Comparison of ENCODE assay signal across 8 mouse cellular contexts in the genomic region with DNA sequence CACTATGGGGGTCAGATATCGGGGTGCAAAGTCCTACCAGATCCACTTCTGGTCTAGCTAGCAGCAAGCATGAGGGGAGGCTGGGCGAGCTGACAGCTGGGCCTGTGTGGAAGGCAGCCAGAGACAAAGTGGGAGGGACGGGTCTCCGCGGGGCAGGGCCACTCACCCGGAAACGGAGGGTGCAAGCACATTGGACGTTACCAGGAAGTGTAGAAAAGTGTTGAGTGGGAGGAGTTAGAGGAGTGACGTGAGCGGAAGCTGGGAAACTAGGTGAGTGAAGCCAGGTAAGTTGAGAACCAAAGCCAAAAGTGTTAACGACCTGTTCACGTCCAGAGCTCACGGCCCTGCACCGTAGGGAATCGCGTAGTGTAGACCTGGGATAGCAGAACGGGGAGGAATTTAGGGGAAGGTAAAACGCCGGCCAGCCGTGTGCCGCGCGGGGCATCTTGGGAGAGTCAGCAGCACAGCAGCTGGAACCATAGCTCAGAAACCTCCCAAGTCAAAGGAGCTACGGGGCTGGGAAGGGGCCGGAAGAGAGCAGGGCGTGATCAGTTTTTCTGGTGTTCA. TPM values are rescaled to one million over a fixed set of nuclear protein-coding genes. Genes with fewer than 3 reads are reported as not detected.
DNase-seq lines count a peak whose midpoint lies in the region; ATAC-seq and TF ChIP-seq lines count a peak whose summit lies in the region.

TSS of gene Zfp51 (plus strand) at position 237 of the 567 bp plus-strand sequence.

- H3K27me3 ChIP-seq in forebrain, embryonic 10.5 days (ENCODE audit: poor library complexity, severe bottlenecking) = no peaks in the 10 kb centered on the region
- no peaks in the 10 kb centered on the region for H3K27me3 ChIP-seq in heart, embryonic 15.5 days
- no peaks in the 10 kb centered on the region for H3K27me3 ChIP-seq in liver, embryonic 14.5 days (ENCODE audit: control insufficient read depth, insufficient read depth, low read length)
- no peaks in the 10 kb centered on the region for H3K27me3 ChIP-seq in neural tube, embryonic 11.5 days (ENCODE audit: control insufficient read depth, insufficient read depth, low read length)
- H3K27me3 ChIP-seq in stomach, postnatal 0 days (ENCODE audit: control insufficient read depth, insufficient read depth, low read length) = no peaks in the 10 kb centered on the region

- H3K27ac ChIP-seq in forebrain, embryonic 10.5 days = peak within 1 kb of the TSS; percentile 84
- H3K27ac ChIP-seq in heart, embryonic 15.5 days = peak within 1 kb of the TSS; percentile 95
- H3K27ac ChIP-seq in liver, embryonic 14.5 days = peak within 1 kb of the TSS; percentile 71
- peak within 1 kb of the TSS; percentile 46; the same call in 1 of the 2 replicates for H3K27ac ChIP-seq in neural tube, embryonic 11.5 days (ENCODE audit: low read depth, low read length)
- H3K27ac ChIP-seq in stomach, postnatal 0 days (replicated peaks) = peak within 1 kb of the TSS; percentile 94

- whole genome bisulfite sequencing in forebrain, embryonic 10.5 days = under 1% methylated on average over 26 of the region's 26 CpGs
- under 1% methylated on average over 26 of the region's 26 CpGs for whole genome bisulfite sequencing in heart, embryonic 15.5 days
- WGBS in liver, embryonic 14.5 days (ENCODE audit: insufficient replicate concordance) = under 1% methylated on average over 26 of the region's 26 CpGs
- under 1% methylated on average over 26 of the region's 26 CpGs for WGBS in neural tube, embryonic 11.5 days
- 0% methylated on average over 26 of the region's 26 CpGs for WGBS in stomach, postnatal 0 days

- peak; percentile 99 for ATAC-seq in heart, embryonic 15.5 days (replicated peaks; ENCODE audit: insufficient number of reproducible peaks, insufficient read depth, low FRiP score, low read depth)
- ATAC-seq in liver, embryonic 14.5 days (ENCODE audit: insufficient read depth) = peak; percentile 100
- peak; percentile 100 for ATAC-seq in neural tube, embryonic 11.5 days (ENCODE audit: insufficient read depth, low FRiP score, low TSS enrichment)
- ATAC-seq in stomach, postnatal 0 days (ENCODE audit: low FRiP score, low TSS enrichment) = peak; percentile 100

- peak; percentile 93 to 94 for DNase-seq in CD8-positive naive resting alpha-beta T cell, adult 2 months (ENCODE audit: low read depth in 2 of 2, low spot score in 2 of 2)
- peak; percentile 85 for DNase-seq in c-Kit-positive CD71-negative TER-119-negative erythroid progenitor cells, embryonic 14.5 days (ENCODE audit: low read depth)
- DNase-seq in forebrain, embryonic 10.5 days (ENCODE audit: extremely low spot score, low spot score) = peak; percentile 86
- DNase-seq in kidney, postnatal 25 days = peak; percentile 94 to 97
- DNase-seq in liver, embryonic 14.5 days (ENCODE audit: low read depth in 3 of 3, low spot score in 3 of 3) = peak; percentile 83 to 91 (median 87)
- peak; percentile 85 for DNase-seq in neural tube, embryonic 11.5 days (ENCODE audit: low spot score)
- peak; percentile 96 for DNase-seq in stomach, postnatal 0 days (ENCODE audit: low spot score)

- H3K4me3 ChIP-seq in forebrain, embryonic 10.5 days = peak within 1 kb of the TSS; percentile 66
- peak within 1 kb of the TSS; percentile 78 for H3K4me3 ChIP-seq in heart, embryonic 15.5 days
- peak within 1 kb of the TSS; percentile 89 to 93 for H3K4me3 ChIP-seq in liver, embryonic 14.5 days (ENCODE audit: insufficient read depth in 1 of 2, low read depth in 2 of 2, low read length in 2 of 2)
- peak within 1 kb of the TSS; percentile 58 for H3K4me3 ChIP-seq in neural tube, embryonic 11.5 days (ENCODE audit: low read depth, low read length)
- H3K4me3 ChIP-seq in stomach, postnatal 0 days (ENCODE audit: low read depth, low read length) = peak within 1 kb of the TSS; percentile 56

- H3K4me1 ChIP-seq in forebrain, embryonic 10.5 days = peaks cover 8% of the 10 kb centered on the region
- H3K4me1 ChIP-seq in heart, embryonic 15.5 days (replicated peaks) = peaks cover 6% of the 10 kb centered on the region
- peaks cover 5 to 6% of the 10 kb centered on the region in 2 experiments for H3K4me1 ChIP-seq in liver, embryonic 14.5 days (replicated peaks; ENCODE audit: control insufficient read depth in 2 of 2, insufficient read depth in 2 of 2, low read length in 1 of 2)
- H3K4me1 ChIP-seq in neural tube, embryonic 11.5 days (ENCODE audit: control insufficient read depth, insufficient read depth, low read length) = no peaks in the 10 kb centered on the region
- 0 out of 2 replicates have a peak, but pooled peaks cover 3% of the 10 kb centered on the region for H3K4me1 ChIP-seq in stomach, postnatal 0 days (replicated peaks; ENCODE audit: control insufficient read depth, insufficient read depth)

- H3K4me2 ChIP-seq in heart, embryonic 15.5 days = peak within 1 kb of the TSS; percentile 86
- peak within 1 kb of the TSS; percentile 95 for H3K4me2 ChIP-seq in liver, embryonic 14.5 days (ENCODE audit: low read depth)
- H3K4me2 ChIP-seq in neural tube, embryonic 11.5 days (ENCODE audit: low read depth) = peak within 1 kb of the TSS; percentile 58
- H3K4me2 ChIP-seq in stomach, postnatal 0 days (replicated peaks; ENCODE audit: low read depth) = peak within 1 kb of the TSS; percentile 64

- no peak for TF ChIP-seq EP300 in liver, embryonic 14.5 days (IDR thresholded peaks at IDR 0.05; ENCODE audit: low read depth)
- TF ChIP-seq EP300 in stomach, postnatal 0 days (optimal IDR thresholded peaks at IDR 0.05) = no peak

- H3K36me3 ChIP-seq in forebrain, embryonic 10.5 days (replicated peaks) = peaks cover 6% of the 10 kb centered on the region
- 0 out of 2 replicates have a peak, but pooled peaks cover 7% of the 10 kb centered on the region for H3K36me3 ChIP-seq in heart, embryonic 15.5 days
- H3K36me3 ChIP-seq in liver, embryonic 14.5 days (replicated peaks; ENCODE audit: control insufficient read depth, insufficient read depth, low read depth) = no peaks in the 10 kb centered on the region
- no peaks in the 10 kb centered on the region for H3K36me3 ChIP-seq in neural tube, embryonic 11.5 days (ENCODE audit: control insufficient read depth, insufficient read depth, low read length)
- H3K36me3 ChIP-seq in stomach, postnatal 0 days (ENCODE audit: control insufficient read depth, insufficient read depth, low read length) = no peaks in the 10 kb centered on the region

- peak within 1 kb of the TSS; percentile 66 for H3K9ac ChIP-seq in heart, embryonic 15.5 days
- H3K9ac ChIP-seq in liver, embryonic 14.5 days (replicated peaks) = peak within 1 kb of the TSS; percentile 78
- H3K9ac ChIP-seq in neural tube, embryonic 11.5 days (ENCODE audit: low read length) = peak within 1 kb of the TSS; percentile 48
- peak within 1 kb of the TSS; percentile 65 for H3K9ac ChIP-seq in stomach, postnatal 0 days (ENCODE audit: low read length)

- no peak for TF ChIP-seq CTCF in liver, embryonic 14.5 days (IDR thresholded peaks at IDR 0.05; ENCODE audit: low read depth)
- TF ChIP-seq CTCF in stomach, postnatal 0 days (IDR thresholded peaks at IDR 0.05; ENCODE audit: low read depth) = no peak

- H3K9me3 ChIP-seq in forebrain, embryonic 10.5 days = no peaks in the 10 kb centered on the region
- no peaks in the 10 kb centered on the region for H3K9me3 ChIP-seq in heart, embryonic 15.5 days (replicated peaks)
- no peaks in the 10 kb centered on the region for H3K9me3 ChIP-seq in liver, embryonic 14.5 days (ENCODE audit: control insufficient read depth, low read length)
- H3K9me3 ChIP-seq in neural tube, embryonic 11.5 days (ENCODE audit: control insufficient read depth, low read length) = no peaks in the 10 kb centered on the region
- no peaks in the 10 kb centered on the region for H3K9me3 ChIP-seq in stomach, postnatal 0 days (ENCODE audit: control insufficient read depth, low read length)

RNA-seq across cellular contexts. Expression of gene Zfp51, which starts in this region (rescaled TPM):
- polyA plus RNA-seq in forebrain, embryonic 10.5 days (2016; fragmentation: Nextera tagmentation; extraction: Ambion mirVana) = 15.1 and 15.9 TPM in 2 replicates
- 9.3 and 11.0 TPM in 2 replicates for polyA plus RNA-seq in heart, embryonic 15.5 days (2015; fragmentation: Nextera tagmentation; extraction: Ambion mirVana)
- 1.3 and 2.3 TPM in 2 replicates for polyA plus RNA-seq in liver, embryonic 14.5 days (2012; rRNA removed)
- polyA plus RNA-seq in liver, embryonic 14.5 days (2014; fragmentation: Nextera tagmentation; extraction: Ambion mirVana) = 6.9 TPM in 2 replicates
- polyA plus RNA-seq in neural tube, embryonic 11.5 days (2014; fragmentation: Nextera tagmentation; extraction: Ambion mirVana) = 14.5 and 17.1 TPM in 2 replicates
- polyA plus RNA-seq in stomach, postnatal 0 days (2015; fragmentation: Nextera tagmentation; extraction: Ambion mirVana) = 7.9 and 8.7 TPM in 2 replicates

Comparison
In these comparisons a context has a peak if more than half of its experiments do, and no peak if none do; other contexts are left out.
1. Peak in every context shown above with its lines: DNase-seq, ATAC-seq, H3K4me3 ChIP-seq and H3K27ac ChIP-seq.